Mouse (Mus musculus) regulatory T cell (primary cell): ENCODE measurements around the gene Trim30b.
"Not testable (repeated sequence)": the region's sequence is repeated elsewhere in the genome, so short reads cannot be mapped to it uniquely, and the experiment has no call there.

Experiments used
- in situ Hi-C: fragments of 300-600 bp; cut with MboI, MseI; formaldehyde crosslinking; loops from one replicate; pipeline ENCODE4 v1.15.1; 2025; ENCODE audit warnings: high pct_unique_total_duplicates

The Trim30b gene

DNA sequence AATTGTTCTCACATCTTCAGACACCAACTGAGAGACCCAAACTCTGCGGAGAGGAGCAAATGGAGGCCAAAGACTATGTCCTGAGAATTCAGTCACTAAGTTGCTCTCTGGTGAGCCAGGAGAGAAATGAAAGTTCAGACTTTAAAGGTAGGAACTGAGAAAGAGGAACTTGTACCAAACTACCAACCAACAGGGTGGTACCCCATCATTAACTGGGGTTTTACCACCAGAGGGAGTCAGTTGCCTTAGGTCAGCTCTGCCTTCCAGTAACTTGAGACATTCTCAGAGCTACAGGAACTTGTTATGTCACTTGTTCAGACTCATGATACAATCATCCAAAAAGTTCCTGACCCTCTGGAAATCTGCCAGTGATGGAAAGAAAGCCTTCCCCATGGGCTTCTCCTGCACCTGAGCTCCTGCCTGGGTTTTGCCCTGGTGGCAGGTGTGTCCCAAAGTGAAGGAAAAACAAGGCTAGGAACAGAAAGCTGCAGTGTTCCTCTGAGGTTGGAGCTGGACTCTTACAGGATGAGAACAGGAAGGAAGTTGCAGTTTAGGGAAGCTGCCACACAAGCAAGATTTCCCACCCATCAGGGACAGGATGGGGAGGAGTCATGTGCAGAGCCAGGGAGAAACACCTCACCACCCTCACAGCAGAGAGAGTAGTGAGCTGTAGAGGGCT is at the start of gene Trim30b:
Gene Trim30b, minus strand, starts transcription at position 149 of the 679 bp plus-strand sequence.
- in situ Hi-C loops: loop anchor here (5.0 kb wide), 1 partner anchor 232 kb away; the partner anchor contains the start of gene Olfr655

- in situ Hi-C loops: loop anchor here (5.0 kb wide), 1 partner anchor 58 kb away; no protein-coding TSS in a partner anchor
These were observed 34.8 kb upstream of the Trim30b start for GRCm38 (mm10) chr7:104404460-104404950.

GRCm38 (mm10) chr7:104401140-104401539 is 31.5 kb upstream of the Trim30b start:
- in situ Hi-C loops: loop anchor here (5.0 kb wide), 1 partner anchor 61 kb away; no protein-coding TSS in a partner anchor

DNA sequence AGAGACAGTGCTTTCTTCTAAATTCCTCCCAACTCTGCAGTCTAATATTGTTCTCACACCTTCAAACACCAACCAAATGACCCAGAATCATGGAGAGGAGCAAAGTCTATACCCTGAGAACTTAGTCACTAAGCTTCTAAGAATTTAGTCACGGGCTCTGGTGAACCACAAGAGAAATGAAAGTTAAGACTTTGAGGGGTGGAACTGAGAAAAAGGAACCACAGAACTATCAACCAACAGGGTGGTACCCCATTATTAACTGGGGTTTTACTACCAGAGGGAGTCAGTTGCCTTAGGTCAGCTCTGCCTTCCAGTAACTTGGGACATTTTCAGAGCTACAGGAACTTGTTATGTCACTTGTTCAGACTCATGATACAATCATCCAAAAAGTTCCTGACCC is 31.0 kb upstream of the Trim30b start, which contains the start of gene Trim30c:
Gene Trim30c, minus strand, starts transcription at position 140 of the 400 bp plus-strand sequence.
- in situ Hi-C loops: loop anchor here (5.0 kb wide), 1 partner anchor 62 kb away; no protein-coding TSS in a partner anchor

DNA sequence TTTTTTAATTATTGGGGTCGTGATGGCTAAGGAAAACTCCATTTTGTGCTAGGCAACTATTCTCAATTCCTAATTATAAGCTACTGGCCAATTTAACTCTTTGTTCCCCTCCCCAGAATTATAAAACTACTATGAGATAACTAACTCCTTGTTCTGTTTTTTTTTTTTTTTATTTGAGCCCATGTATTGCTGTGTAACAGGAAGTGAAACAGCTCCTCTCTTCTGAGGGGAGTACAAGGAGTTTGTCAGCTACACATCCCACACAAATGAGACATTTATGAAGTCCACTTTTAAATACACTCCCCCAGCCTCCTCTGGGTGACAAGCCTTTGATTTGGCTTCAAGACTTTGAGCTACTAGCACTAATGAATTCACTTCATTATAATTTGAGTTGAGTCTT is 28.8 kb upstream of the Trim30b start:
- in situ Hi-C loops: no loop called here

DNA sequence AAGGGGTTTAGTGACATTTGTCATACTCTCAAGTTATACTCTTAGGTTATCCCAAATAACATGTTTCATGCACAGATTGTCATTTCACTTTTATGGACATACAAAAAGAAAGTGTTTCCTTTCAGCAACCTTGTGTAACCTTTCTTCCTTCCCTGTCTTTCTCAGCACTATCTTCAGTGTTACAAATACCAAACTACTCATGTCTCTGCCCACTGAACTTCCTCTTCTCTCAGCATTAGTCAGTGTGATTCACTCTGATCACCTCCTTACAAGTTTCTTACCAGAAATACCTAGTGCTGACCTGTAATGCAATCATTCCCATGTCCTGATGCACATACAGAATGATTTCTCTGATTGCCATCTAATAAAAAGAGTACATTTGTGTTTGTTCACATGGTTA is 3.3 kb downstream of the Trim30b start:
- in situ Hi-C loops: loop anchor here (5.0 kb wide), 1 partner anchor 236 kb away; the partner anchor contains the start of gene Olfr655

- in situ Hi-C loops: loop anchor here (5.0 kb wide), 1 partner anchor 94 kb away; no protein-coding TSS in a partner anchor
These were observed 16.1 kb downstream of the Trim30b start for GRCm38 (mm10) chr7:104353600-104353967.

- in situ Hi-C loops: loop anchor here (5.0 kb wide), 1 partner anchor 94 kb away; no protein-coding TSS in a partner anchor
These were observed 16.7 kb downstream of the Trim30b start, which contains the start of gene Trim12c for GRCm38 (mm10) chr7:104352717-104353599. TSS of gene Trim12c (minus strand) at chr7:104353362.

DNA sequence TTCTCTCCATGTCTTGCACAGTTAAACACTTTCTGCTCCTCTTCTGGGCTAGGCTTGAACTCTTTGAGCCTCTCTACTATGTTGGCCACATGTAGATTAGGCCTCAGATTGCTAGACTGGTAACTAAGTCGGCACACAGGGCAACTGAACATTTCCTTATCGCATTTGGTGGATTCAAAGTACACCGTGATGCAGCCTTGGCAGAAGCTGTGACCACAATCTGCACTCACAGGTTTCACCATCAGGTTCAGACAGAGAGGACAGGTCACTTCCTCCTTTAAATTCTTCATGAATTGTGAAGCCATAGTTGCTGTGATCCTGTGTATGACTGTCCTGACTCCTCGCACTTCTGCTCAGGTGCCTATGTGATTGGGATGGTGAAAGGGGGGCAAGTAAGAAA is 21.6 kb downstream of the Trim30b start:
- in situ Hi-C loops: loop anchor here (10.0 kb wide), 1 partner anchor 1863 kb away; the partner anchor contains the start of genes Olfr543 and Olfr544

DNA sequence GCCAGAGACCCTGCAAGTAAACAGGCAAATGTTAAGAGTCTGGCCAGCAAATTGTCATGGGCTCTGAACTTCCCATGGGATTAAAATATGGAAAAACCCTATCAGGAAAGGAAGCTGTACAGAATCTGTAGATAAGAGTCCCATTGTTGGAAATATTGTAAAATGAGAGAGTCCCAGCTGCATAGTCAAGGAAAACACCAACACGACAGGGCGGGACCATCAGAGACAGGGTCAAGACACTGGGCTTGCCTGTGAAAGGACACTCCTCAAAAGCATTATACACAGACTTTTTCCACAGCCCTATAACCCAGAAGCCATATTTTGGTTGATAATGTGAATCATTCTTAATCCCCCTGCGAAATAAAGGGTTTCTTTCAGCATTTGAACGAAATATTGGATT is 28.9 kb downstream of the Trim30b start:
- in situ Hi-C loops: loop anchor here (10.0 kb wide), 1 partner anchor 1856 kb away; the partner anchor contains the start of genes Olfr543 and Olfr544

DNA sequence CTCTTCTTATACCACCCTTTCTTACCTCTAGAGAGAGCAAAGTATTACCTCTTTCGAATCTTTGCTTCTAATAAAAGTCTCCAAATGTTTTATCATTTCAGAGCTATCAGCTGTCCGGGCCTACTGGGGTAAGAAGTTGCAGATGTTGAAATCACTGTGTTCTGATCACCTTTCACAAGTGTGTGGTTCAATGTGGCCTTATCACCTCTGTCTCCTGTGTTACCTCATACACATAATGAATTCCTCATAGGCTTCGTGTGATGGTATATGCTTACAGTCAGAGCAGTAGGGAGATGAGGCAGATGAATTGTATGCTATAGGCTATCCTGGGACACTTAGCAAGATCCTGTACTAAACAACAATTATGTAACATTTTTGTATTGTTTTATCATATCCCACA is 34.1 kb downstream of the Trim30b start:
- in situ Hi-C loops: not testable (repeated sequence)

DNA sequence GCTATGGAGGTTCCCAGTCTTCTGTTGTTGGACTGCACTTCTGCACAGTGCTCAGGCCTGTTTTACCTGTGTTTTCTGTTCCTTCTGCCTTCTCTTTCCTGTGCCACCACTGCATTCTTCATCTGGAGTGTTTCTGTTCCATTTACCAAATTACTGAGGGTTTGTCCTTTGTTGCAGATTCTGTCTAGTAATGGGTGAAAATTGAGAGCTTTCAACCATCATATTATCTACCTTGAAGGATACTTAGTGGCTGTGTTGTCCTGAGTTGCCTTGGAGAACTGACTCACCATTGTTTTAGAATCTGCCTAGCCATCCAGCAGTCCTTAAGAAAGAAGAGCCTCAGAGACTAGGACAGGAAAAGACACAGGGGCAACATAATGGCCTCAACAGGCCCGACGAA is 40.5 kb downstream of the Trim30b start, which contains the start of gene Trim34b:
Gene Trim34b, plus strand, starts transcription at position 301 of the 400 bp plus-strand sequence.
- in situ Hi-C loops: not testable (repeated sequence)

DNA sequence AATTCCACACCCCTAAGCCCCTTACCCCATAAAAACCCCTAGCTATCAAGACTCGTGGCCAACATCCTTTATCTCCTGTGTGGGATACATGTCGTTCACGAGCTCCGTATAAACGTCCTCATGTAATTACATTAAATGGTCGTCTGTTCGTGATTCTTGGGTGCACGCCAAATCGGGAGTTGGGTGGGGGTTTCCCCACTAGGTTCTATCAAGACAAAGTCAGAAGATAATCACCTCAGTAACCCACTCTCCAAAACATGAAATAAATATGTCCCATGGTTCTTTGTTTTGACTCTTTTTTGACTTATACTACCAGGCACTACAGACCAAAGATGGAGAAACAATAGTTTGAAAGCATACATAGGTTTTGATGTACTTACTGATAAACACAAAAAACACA is 47.7 kb downstream of the Trim30b start:
- in situ Hi-C loops: no loop called here

DNA sequence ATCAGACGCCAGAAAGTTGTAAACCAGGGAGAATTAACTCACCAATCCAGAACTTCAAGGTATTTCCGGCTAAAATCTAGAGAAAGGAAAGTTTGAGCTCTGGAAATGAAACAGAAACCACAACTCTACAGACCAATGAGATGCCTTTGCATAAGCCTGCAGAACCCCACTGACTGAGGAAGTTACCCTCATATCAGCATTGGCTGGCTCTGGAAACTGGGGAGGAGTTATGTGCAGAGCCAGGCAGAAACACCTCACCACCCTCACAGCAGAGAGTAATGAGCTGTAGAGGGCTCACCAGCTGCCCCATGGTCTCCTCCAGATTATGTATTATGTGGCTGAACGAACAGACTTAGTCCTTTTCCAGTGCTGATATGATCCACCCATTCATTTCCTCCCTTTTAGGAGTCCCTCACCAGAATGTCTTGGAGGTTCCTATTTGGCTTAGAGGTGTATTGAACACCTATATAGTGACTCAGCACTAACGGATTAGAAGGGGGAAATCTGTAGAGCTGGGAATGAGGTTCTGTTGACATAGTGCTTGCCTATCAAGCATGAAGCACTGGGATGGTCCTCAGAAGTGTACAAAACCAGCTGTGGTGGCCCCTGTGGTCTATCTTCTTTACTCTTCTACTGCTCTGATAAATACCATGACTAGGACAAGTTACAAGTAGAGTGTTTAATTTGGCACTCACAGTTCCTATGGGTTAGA is 54.2 kb downstream of the Trim30b start, which contains the start of gene Trim12a:
Gene Trim12a, minus strand, starts transcription at position 98 of the 712 bp plus-strand sequence.
- in situ Hi-C loops: loop anchor here (5.0 to 10.0 kb wide), 2 partner anchors 42 to 71 kb away; partner anchors contain the start of gene Trim34a

GRCm38 (mm10) chr7:104314796-104315353 is 54.8 kb downstream of the Trim30b start:
- in situ Hi-C loops: loop anchor here (5.0 to 10.0 kb wide), 2 partner anchors 42 to 70 kb away; partner anchors contain the start of gene Trim34a
